Mouse (Mus musculus) thymus, adult 2 months (tissue): Measurements from ENCODE around the gene Fam83g.

Experiments used
- CTCF ChIP-seq: fragments of 200-500 bp; IDR thresholded peaks from 2 replicates; pipeline ENCODE4 v1.5.1; 2012; ENCODE audit warnings: mild to moderate bottlenecking, control low read depth, low read length, moderate library complexity, borderline replicate concordance; ENCODE audit not compliant: control insufficient read depth, poor library complexity, insufficient read depth; ENCODE audit errors: extremely low read depth
- POLR2A ChIP-seq: fragments of 200-500 bp; IDR thresholded peaks from 2 replicates; pipeline ENCODE4 v1.6.1; 2012; ENCODE audit warnings: mild to moderate bottlenecking, low read length, control low read depth, moderate library complexity; ENCODE audit not compliant: control insufficient read depth, poor library complexity, insufficient read depth; ENCODE audit errors: extremely low read depth

GRCm38 (mm10) chr11:61747161-61747560 is 63.3 kb downstream of the Fam83g start:
- no peak for TF ChIP-seq CTCF
- no peak for TF ChIP-seq POLR2A
